Mouse (Mus musculus): ENCODE data around the gene Gm49342. TPM values are rescaled to one million over a fixed set of nuclear protein-coding genes. Genes with fewer than 3 reads are reported as not detected.
"Not testable (repeated sequence)": the region's sequence is repeated elsewhere in the genome, so short reads cannot be mapped to it uniquely, and the experiment has no call there.

The Gm49342 gene
- polyA plus RNA-seq, 1 experiment from 2014 or later = not detected

GRCm38 (mm10) chr14:50944668-50945033, 334 bp downstream of the Gm49342 start:
- Histone ChIP-seq H3K4me3 (peak overlapping the region; percentile 43), H3K4me2 (replicated peaks) (peak overlapping the region; percentile 63), H3K9ac (peak overlapping the region; percentile 51), H3K27ac (peak overlapping the region; percentile 46; the same call in 1 of the 2 replicates)
- H3K36me3 ChIP-seq; H3K4me1 ChIP-seq; H3K9me3 ChIP-seq; H3K27me3 ChIP-seq (replicated peaks): not testable (repeated sequence)
- WGBS = 1% methylated on average over 15 of the region's 15 CpGs
- peak; percentile 96 for ATAC-seq (ENCODE audit: low FRiP score, low read depth)

GRCm38 (mm10) chr14:50945081-50945480, 764 bp downstream of the Gm49342 start:
- not testable (repeated sequence) for H3K9me3 ChIP-seq; H3K36me3 ChIP-seq; H3K27ac ChIP-seq; H3K27me3 ChIP-seq (replicated peaks); H3K4me1 ChIP-seq
- peak; percentile 49 for ATAC-seq (ENCODE audit: low FRiP score, low read depth)
- Histone ChIP-seq H3K9ac (peak overlapping the region; percentile 51), H3K4me3 (peak overlapping the region; percentile 43), H3K4me2 (replicated peaks) (peak overlapping the region; percentile 63)
- WGBS = 8% methylated on average over 6 of the region's 6 CpGs

GRCm38 (mm10) chr14:50945526-50945925, 1.2 kb downstream of the Gm49342 start:
- not testable (repeated sequence) for H3K27me3 ChIP-seq (replicated peaks); H3K27ac ChIP-seq; H3K4me1 ChIP-seq; H3K9me3 ChIP-seq; ATAC-seq (ENCODE audit: low FRiP score, low read depth); H3K36me3 ChIP-seq
- 42% methylated on average over 3 of the region's 3 CpGs for WGBS
- Histone ChIP-seq H3K9ac (peak overlapping the region; percentile 51; the same call in 1 of the 2 replicates), H3K4me2 (replicated peaks) (peak overlapping the region; percentile 63), H3K4me3 (peak overlapping the region; percentile 43; the same call in 1 of the 2 replicates)

- no peak for ATAC-seq (ENCODE audit: low FRiP score, low read depth)
- Histone ChIP-seq H3K4me1 (no peaks in the 10 kb centered on the region), H3K36me3 (peaks cover 7% of the 10 kb centered on the region; the same call in 1 of the 2 replicates), H3K27ac (no peak overlapping the region), H3K9me3 (no peaks in the 10 kb centered on the region), H3K4me3 (no peak overlapping the region), H3K9ac (no peak overlapping the region), H3K27me3 (replicated peaks) (no peaks in the 10 kb centered on the region), H3K4me2 (replicated peaks) (no peak overlapping the region)
- 90% methylated on average over 10 of the region's 10 CpGs for WGBS
Measured at GRCm38 (mm10) chr14:50955487-50955886, 11.2 kb downstream of the Gm49342 start.

- H3K9me3 ChIP-seq; H3K36me3 ChIP-seq; H3K4me1 ChIP-seq; H3K9ac ChIP-seq; H3K27me3 ChIP-seq (replicated peaks); H3K4me3 ChIP-seq; H3K27ac ChIP-seq: not testable (repeated sequence)
- peak within 1 kb of the TSS; percentile 41 for H3K4me2 ChIP-seq (replicated peaks)
- 10% methylated on average over 19 of the region's 19 CpGs for WGBS
- ATAC-seq (ENCODE audit: low FRiP score, low read depth) = peak; percentile 89
Measured at GRCm38 (mm10) chr14:50955942-50956508, 11.7 kb downstream of the Gm49342 start, which contains the start of gene Pnp2. Gene Pnp2, plus strand, starts transcription at chr14:50955992.

GRCm38 (mm10) chr14:50956724-50957123, 12.4 kb downstream of the Gm49342 start:
- ATAC-seq (ENCODE audit: low FRiP score, low read depth) = peak; percentile 52; the same call in 1 of the 2 replicates
- not testable (repeated sequence) for H3K4me1 ChIP-seq; H3K36me3 ChIP-seq; H3K4me3 ChIP-seq; H3K27ac ChIP-seq; H3K27me3 ChIP-seq (replicated peaks); H3K4me2 ChIP-seq (replicated peaks); H3K9ac ChIP-seq; H3K9me3 ChIP-seq
- 88% methylated on average over 6 of the region's 6 CpGs for WGBS

GRCm38 (mm10) chr14:50957146-50957545, 12.8 kb downstream of the Gm49342 start:
- 83% methylated on average over 3 of the region's 3 CpGs for WGBS
- not testable (repeated sequence) for H3K4me2 ChIP-seq (replicated peaks); H3K9me3 ChIP-seq; H3K4me1 ChIP-seq; H3K27me3 ChIP-seq (replicated peaks); H3K36me3 ChIP-seq; ATAC-seq (ENCODE audit: low FRiP score, low read depth); H3K27ac ChIP-seq; H3K4me3 ChIP-seq; H3K9ac ChIP-seq

- H3K4me2 ChIP-seq (replicated peaks); H3K27ac ChIP-seq; H3K27me3 ChIP-seq (replicated peaks); H3K9ac ChIP-seq; ATAC-seq (ENCODE audit: low FRiP score, low read depth); H3K9me3 ChIP-seq; H3K4me3 ChIP-seq; H3K4me1 ChIP-seq; H3K36me3 ChIP-seq: not testable (repeated sequence)
- WGBS = 92% methylated on average over 5 of the region's 5 CpGs
Measured at GRCm38 (mm10) chr14:50958289-50958995, 14.1 kb downstream of the Gm49342 start.

- H3K27ac ChIP-seq = no peak overlapping the region
- no peaks in the 10 kb centered on the region for H3K27me3 ChIP-seq (replicated peaks)
- WGBS = 79% methylated on average over 5 of the region's 5 CpGs
- H3K4me3 ChIP-seq = no peak overlapping the region
- no peak overlapping the region for H3K9ac ChIP-seq
- no peak for ATAC-seq (ENCODE audit: low FRiP score, low read depth)
- peaks cover 6% of the 10 kb centered on the region; the same call in 1 of the 2 replicates for H3K4me1 ChIP-seq
- H3K36me3 ChIP-seq = no peaks in the 10 kb centered on the region
- no peak overlapping the region for H3K4me2 ChIP-seq (replicated peaks)
- no peaks in the 10 kb centered on the region for H3K9me3 ChIP-seq
Measured at GRCm38 (mm10) chr14:50968216-50968980, 24.1 kb downstream of the Gm49342 start.

- Histone ChIP-seq H3K9me3 (no peaks in the 10 kb centered on the region), H3K27me3 (replicated peaks) (no peaks in the 10 kb centered on the region), H3K9ac (no peak overlapping the region), H3K4me2 (replicated peaks) (no peak overlapping the region), H3K4me3 (no peak overlapping the region), H3K27ac (no peak overlapping the region), H3K4me1 (peaks cover 6% of the 10 kb centered on the region; the same call in 1 of the 2 replicates), H3K36me3 (no peaks in the 10 kb centered on the region)
- WGBS = 4% methylated on average over 1 of the region's 1 CpGs
- 0 out of 2 replicates have a peak, but pooled peaks have one; percentile 71 for ATAC-seq (ENCODE audit: low FRiP score, low read depth)
Measured at GRCm38 (mm10) chr14:50969041-50969440, 24.7 kb downstream of the Gm49342 start.

GRCm38 (mm10) chr14:50969558-50970544, 25.5 kb downstream of the Gm49342 start:
- H3K27me3 ChIP-seq (replicated peaks) = no peaks in the 10 kb centered on the region
- ATAC-seq (ENCODE audit: low FRiP score, low read depth) = peak; percentile 41; the same call in 1 of the 2 replicates
- H3K36me3 ChIP-seq = no peaks in the 10 kb centered on the region
- no peaks in the 10 kb centered on the region for H3K9me3 ChIP-seq
- peaks cover 6% of the 10 kb centered on the region; the same call in 1 of the 2 replicates for H3K4me1 ChIP-seq
- peak overlapping the region; percentile 35 for H3K4me2 ChIP-seq (replicated peaks)
- 17% methylated on average over 12 of the region's 12 CpGs for WGBS
- no peak overlapping the region for H3K27ac ChIP-seq
- H3K9ac ChIP-seq = no peak overlapping the region
- no peak overlapping the region for H3K4me3 ChIP-seq
